Mouse (Mus musculus): ENCODE results near the gene Rai1.

The Rai1 gene

DNA sequence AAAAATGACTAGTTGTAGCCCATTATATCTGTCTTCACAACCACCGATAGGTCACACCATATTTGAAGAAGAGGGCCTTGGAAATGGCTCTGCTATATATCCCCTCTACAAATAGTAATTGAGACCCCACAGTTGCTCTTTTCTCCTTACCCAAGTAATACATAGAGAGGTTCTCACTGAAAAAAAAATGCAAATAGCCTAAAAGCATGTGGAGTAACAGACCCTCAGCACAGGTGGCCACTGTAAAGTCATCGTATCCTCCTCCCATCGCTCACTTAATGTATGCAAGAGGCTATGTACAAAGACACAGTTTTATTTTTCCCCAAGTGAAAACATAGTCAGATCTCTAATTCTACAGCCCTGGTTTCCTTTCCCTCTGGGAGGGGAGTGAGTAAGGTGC lies 2.6 kb downstream of the Rai1 start:
- TF ChIP-seq GATA4 (IDR thresholded peaks at IDR 0.05; ENCODE audit: insufficient replicate concordance, low read length), result no peak

DNA sequence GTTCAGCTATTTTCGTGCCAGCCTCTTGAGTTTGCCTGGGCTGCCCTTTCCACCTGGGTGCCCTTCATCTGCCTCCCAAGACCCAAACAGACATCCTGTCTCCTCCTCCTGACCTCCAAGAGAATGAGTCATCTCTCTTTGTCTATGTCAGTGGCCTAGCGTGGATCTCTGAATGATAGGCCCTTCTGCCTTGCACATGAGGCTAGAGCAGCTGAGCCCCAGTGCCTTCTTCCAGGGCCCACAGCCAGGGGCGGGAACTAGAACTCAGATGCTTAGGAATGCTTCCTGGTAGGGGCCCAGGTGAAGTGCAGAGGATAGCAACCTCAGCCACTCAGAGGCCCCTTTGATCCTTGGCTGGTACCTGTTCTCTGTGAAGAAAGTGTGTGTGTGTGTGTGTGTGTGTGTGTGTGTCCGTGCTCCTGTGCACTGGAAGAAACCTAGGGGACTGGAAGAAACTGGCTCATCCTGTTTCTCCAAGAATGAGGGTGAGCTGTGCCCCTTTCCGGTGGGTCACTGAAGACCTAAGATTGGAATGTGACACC lies 3.9 kb downstream of the Rai1 start:
- TF ChIP-seq GATA4 (IDR thresholded peaks at IDR 0.05; ENCODE audit: insufficient replicate concordance, low read length), result no peak

DNA sequence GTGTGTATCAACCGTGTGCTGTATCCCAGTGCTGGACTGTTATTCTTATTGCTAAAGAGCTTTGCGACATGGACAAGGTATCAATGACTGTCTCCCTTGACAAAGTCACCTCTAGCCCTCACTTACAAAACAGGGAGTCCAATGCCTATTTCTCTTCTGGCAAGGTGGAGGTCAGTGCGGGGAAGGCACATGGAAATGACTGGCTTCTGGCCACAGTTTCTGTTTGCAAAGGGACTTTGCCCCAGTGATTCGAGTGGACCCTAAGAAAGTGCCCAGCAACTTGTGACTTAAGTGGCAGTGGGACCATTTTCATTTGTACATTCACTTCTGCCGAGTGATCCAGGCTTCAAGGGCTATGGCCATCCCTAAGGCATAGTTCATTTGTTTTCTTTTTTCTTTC lies 5.6 kb downstream of the Rai1 start:
- no peak for TF ChIP-seq GATA4 (IDR thresholded peaks at IDR 0.05; ENCODE audit: insufficient replicate concordance, low read length)

DNA sequence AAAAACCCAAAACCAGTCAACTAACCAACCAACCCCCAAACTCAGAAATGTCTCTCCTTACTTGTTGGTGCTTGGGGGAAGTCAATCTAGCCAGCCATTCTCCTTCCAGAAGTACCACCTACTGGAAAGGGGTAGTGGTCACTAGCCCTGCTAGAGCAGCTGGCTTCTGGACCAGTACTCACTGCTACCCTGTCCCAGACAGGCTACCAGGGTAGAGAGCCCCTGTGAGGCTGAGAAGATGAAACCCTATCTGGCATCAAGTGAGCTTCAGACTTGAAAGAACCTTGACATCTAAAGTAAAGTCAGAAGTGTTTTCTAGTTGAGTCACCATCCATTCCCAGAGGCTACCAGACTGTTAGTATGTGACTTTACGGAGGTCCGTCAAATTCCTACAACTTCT lies 6.8 kb downstream of the Rai1 start:
- no peak for TF ChIP-seq GATA4 (IDR thresholded peaks at IDR 0.05; ENCODE audit: insufficient replicate concordance, low read length)

DNA sequence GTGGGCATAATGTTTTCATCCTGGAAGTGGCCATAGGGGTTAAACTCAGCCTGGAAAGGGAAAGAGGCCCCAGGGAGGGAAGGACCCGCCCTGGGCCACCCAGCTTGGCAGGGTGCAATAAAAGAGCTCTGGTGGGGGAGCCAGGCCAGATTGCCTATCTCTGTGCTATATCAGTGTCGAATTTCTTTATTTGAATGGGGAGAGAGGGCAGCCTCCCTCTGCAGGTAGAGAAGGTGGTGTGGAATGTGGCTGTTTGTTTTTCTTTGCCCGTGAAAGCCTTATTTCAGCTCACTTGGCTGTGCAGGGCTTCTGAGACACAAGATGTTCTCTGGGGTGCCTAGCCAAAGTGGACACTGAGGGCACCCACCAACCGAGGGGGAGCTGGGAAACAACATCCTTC lies 8.8 kb downstream of the Rai1 start:
- TF ChIP-seq GATA4 (IDR thresholded peaks at IDR 0.05; ENCODE audit: insufficient replicate concordance, low read length), result no peak

DNA sequence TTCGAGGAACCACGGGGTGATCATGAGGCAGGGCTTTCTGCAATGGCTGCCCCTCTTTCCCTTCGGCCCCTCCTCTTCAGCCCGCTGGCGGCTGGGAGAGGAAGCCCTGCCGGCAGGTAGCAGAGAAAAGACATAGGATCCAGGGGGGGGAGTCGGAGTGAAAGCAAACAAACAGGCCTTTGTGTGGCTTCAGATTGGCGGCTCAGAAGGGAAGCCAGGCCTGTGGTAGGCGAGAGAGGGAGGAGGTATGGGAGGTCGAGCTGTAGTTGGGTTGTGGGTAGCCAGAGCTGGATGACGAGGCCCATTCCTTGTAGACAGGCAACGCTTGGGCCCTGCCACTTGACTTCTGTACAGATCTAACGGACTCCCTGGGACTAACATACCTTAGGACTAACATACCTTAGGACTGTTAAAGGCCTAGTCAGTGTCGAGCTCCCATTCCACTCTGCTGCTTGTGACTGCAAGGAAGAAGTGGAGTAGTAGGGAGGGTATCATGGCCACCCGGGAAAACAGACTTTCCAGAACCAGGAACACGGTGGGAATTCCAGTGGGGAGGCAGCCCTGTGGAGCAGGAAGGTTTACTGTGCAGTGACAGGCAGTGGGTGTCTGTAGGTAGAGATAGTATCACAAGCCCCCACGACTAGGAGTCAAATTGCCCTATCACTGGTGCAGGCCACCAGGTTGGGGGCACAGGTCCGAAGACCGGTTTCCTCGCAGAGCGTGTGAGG lies 9.6 kb downstream of the Rai1 start:
- no peak for TF ChIP-seq GATA4 (IDR thresholded peaks at IDR 0.05; ENCODE audit: insufficient replicate concordance, low read length)

DNA sequence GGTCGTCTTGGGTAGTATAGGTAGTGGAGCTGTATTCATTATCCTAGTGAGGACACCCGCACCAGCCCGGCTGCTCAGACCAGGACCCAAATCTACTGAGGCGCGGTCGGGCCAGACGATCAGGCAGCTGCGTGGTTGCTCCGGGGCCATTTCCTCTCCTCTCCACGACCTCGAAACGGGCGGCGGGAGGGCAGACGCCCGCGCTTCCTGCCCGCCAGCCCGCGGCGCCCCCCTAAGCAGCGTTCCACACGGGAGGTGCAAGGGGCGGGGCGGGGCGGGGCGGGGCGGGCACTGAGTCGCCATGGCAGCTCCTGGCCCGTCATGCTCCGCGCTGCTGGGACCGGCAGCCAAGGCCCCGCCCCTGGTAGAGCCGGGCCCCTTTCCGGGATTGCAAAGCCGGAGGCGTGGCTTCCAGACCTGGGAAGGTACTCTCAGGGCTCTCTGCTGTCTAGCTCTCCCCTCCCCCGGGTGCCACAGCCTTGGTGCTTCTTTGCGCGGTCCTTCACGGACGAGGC lies 10.3 kb downstream of the Rai1 start:
- no peak for TF ChIP-seq GATA4 (IDR thresholded peaks at IDR 0.05; ENCODE audit: insufficient replicate concordance, low read length)

DNA sequence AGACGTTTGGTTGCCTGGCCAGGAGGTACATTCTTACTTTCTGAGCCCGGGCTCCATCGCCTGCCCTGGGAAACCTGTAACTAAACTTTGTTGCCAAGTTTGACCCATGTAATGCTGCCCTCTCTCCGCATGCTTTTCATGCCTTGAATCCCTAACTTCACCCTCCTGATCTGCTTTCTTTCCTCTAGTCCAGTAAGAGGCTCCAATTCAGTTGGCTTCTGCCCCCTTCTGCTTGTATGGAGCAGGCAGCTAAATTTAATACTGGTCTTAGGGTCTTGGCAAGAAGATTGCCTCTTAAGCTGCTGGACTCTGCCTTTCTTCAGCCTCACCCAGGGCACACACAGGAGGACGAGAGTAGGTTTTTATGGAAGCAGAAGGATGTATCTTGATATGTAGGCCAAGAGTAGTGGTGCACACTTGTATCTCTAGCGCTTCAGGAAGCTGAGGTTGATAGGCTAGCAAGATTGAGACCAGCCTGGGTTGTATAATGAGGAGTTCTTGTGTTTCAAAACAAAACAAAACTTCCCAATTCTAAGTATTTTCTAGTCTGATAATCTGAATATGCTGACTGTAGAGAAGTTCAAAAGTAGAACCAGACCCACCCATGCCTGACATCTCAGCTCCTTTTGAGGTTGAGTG lies 10.9 kb downstream of the Rai1 start:
- no peak for TF ChIP-seq GATA4 (IDR thresholded peaks at IDR 0.05; ENCODE audit: insufficient replicate concordance, low read length)

DNA sequence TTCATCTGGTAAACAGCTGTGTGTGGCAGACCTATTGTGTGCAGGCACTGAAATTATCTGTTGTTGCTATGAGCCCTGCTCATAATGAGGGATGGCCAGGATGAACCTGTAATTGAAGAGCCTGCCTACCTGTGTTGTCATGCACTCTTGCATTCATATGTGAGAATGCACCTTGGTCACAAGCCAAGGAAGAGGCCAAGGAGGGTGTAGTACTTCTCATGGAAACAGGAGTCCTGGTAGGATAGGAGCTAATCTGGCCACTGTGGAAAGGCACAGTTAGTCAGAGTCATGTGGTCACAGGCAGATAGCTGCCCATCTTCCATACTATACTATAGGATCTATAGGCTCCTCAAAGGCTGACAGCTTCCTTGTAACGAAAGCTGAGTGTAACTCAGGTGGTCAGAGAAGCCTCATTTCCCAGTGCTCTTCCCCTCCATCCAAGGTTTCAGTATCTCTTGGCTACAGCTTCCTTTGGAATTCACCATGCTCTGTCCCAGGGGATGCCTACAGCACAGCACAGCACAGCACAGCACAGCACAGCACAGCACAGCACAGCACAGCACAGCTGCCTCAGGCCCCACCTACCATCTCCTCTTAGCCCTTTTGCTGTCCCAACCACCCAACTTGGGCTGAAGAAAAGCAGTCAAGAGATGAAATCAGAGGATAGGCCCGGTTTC lies 15.9 kb downstream of the Rai1 start:
- no peak for TF ChIP-seq GATA4 (IDR thresholded peaks at IDR 0.05; ENCODE audit: insufficient replicate concordance, low read length)

DNA sequence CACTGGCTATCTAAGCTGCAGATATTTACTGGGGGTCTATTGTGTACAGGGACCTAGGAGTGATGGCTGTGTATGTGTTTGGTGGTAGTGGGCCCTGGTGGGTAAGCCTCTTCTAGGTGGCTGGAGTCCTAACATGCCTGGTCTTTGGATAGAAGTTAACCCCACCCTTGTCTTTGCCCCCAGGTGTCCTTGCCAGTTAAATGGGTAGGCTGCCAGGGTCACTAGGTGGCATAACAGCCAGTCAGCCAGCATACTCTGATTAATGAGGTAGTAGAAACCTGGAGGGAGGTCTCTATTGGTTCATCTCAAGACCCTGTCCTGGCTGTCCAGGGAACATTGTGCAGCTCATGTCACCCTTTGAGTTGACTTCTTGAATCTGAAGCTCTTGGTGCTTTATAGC lies 17.8 kb downstream of the Rai1 start:
- no peak for TF ChIP-seq GATA4 (IDR thresholded peaks at IDR 0.05; ENCODE audit: insufficient replicate concordance, low read length)

DNA sequence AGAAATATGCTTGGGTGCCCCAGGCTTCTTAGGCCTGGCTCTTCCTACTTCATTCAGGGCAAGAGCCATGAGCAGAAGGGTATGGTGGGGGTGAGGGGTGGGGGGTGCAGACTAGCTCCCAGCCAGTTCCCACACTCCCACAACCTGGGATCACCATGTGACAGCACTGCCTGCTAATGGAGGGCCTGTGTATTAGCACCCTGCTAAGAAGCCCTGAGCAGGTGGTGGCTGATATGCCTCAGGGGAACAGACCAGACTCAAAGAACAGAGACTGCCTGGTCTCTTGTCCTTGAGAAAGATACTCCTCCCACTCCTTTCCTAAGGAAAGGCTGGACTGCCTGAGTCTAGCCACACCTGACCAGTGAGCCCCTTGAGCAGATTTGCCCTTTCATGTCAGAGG lies 22.2 kb downstream of the Rai1 start:
- no peak for TF ChIP-seq GATA4 (IDR thresholded peaks at IDR 0.05; ENCODE audit: insufficient replicate concordance, low read length)

DNA sequence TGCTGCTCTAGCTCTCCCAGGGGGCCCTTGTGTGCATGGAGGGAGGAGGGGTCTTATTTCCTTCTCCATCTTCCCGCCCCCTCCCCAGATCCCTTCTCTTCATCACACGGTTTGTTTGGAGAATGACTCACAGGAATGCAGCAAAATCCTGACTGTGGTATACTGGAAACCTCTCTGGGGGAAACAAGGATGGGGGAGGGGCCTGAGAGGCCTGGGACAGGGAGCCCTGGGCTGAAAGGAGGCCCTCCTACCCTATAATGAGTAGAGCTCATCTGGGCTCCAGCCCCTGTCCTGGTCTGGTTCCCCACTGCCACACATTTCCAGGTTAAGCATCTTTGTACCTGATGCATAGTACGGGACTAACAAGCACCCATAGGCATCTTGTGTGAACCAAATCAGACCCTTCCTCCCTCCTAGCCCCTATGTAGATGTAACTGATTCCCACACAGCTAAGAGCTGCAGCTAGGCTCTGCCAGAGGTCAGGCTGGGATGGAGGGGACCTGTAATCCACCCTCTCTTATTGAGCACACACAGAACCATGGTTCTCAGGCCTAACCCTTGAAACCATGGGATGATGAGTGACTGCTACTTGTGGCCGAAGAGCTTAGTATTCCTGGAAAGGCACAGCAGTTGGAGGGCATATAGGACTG lies 23.2 kb downstream of the Rai1 start:
- TF ChIP-seq GATA4 (IDR thresholded peaks at IDR 0.05; ENCODE audit: insufficient replicate concordance, low read length), result no peak

DNA sequence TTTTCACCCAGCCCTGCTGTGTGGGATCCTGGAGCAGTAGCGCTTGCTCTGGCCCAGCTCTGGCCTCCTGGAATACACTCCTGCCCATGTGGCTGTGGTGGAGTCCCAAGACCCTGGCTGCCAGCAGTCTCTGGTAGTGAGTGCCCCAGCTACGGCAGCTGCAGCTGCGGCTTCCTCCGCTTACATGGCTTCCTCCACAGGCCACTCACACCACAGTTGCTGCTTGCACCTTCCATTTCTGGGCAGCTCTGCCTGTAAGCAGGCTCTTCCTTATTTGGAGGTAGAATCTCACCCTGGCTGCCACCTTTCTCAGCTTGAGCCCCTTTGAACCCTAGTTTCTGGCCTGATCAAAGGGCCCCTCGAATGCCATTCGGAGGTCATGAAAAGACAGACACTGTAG lies 25.7 kb downstream of the Rai1 start:
- TF ChIP-seq GATA4 (IDR thresholded peaks at IDR 0.05; ENCODE audit: insufficient replicate concordance, low read length), result no peak

DNA sequence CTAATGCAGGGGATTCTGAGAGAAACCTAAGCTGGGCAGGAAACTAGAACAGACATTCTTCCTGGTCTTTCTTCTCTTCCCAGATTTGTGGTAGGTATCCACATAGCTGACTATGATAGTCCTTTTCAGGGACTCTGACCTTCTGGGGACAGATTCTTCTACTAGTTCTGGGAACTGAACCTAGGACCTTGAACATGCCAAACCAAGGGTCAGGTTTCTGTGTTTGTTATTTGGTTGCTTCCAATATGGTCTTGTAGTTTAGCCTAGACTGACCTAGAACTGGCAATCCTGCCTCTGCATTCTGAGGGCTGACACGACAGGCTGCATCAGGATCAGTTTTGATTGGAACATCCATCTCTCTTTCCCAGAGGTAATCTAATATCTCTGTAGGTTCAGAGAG lies 27.2 kb downstream of the Rai1 start:
- no peak for TF ChIP-seq GATA4 (IDR thresholded peaks at IDR 0.05; ENCODE audit: insufficient replicate concordance, low read length)

DNA sequence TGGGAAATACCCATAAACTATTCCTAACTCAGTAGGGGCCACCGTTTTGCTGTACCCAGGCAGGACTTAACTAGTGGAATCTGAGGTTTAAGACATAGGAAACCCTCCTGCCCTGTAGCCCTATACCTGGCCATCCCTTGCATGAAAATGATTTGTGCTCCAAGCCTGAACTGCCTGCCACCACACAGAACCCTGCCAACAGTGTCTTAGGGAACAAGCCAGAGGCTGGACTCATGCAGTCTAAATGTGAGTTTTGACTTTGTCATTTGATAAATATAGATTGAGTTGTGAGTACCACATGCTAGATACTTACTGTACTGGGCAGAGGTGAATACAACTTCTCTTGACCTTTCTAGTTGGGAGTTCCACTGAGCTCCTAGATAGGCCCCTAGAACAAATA lies 31.7 kb downstream of the Rai1 start:
- TF ChIP-seq GATA4 (IDR thresholded peaks at IDR 0.05; ENCODE audit: insufficient replicate concordance, low read length), result no peak

Measured in liver, adult (tissue).